Mouse (Mus musculus): ENCODE results near the gene Rpl18.

The Rpl18 gene

GRCm38 (mm10) chr7:45713396-45713795 is 1.9 kb upstream of the Rpl18 start:
- DNase-seq (ENCODE audit: low read depth, low spot score) = no peak

- no peak for DNase-seq (ENCODE audit: low read depth, low spot score)
Observed at GRCm38 (mm10) chr7:45713881-45714520, 1.3 kb upstream of the Rpl18 start.

GRCm38 (mm10) chr7:45714630-45715089 is 597 bp upstream of the Rpl18 start:
- DNase-seq (ENCODE audit: low read depth, low spot score) = peak; percentile 86

- no peak for DNase-seq (ENCODE audit: low read depth, low spot score)
Observed at GRCm38 (mm10) chr7:45715741-45716459, 643 bp downstream of the Rpl18 start.

- no peak for DNase-seq (ENCODE audit: low read depth, low spot score)
Observed at GRCm38 (mm10) chr7:45716460-45716857, 1.2 kb downstream of the Rpl18 start.

GRCm38 (mm10) chr7:45716952-45717917 is 2.0 kb downstream of the Rpl18 start:
- no peak for DNase-seq (ENCODE audit: low read depth, low spot score)

- peak; percentile 99 for DNase-seq (ENCODE audit: low read depth, low spot score)
Observed at GRCm38 (mm10) chr7:45717918-45718297, 2.7 kb downstream of the Rpl18 start, which contains the start of gene Sphk2. Sphk2 (minus strand) TSS chr7:45718002.

- DNase-seq (ENCODE audit: low read depth, low spot score) = no peak
Observed at GRCm38 (mm10) chr7:45718331-45718730, 3.1 kb downstream of the Rpl18 start.

- no peak for DNase-seq (ENCODE audit: low read depth, low spot score)
Observed at GRCm38 (mm10) chr7:45719180-45719579, 3.9 kb downstream of the Rpl18 start.

GRCm38 (mm10) chr7:45719738-45720412 is 4.6 kb downstream of the Rpl18 start:
- no peak for DNase-seq (ENCODE audit: low read depth, low spot score)

- peak; percentile 85 for DNase-seq (ENCODE audit: low read depth, low spot score)
Observed at GRCm38 (mm10) chr7:45720413-45721233, 5.4 kb downstream of the Rpl18 start, which contains the start of gene Fam83e. Fam83e (plus strand) TSS chr7:45721212.

- DNase-seq (ENCODE audit: low read depth, low spot score) = no peak
Observed at GRCm38 (mm10) chr7:45721234-45721571, 5.9 kb downstream of the Rpl18 start.

GRCm38 (mm10) chr7:45721642-45722347 is 6.5 kb downstream of the Rpl18 start:
- DNase-seq (ENCODE audit: low read depth, low spot score) = no peak

- DNase-seq (ENCODE audit: low read depth, low spot score) = no peak
Observed at GRCm38 (mm10) chr7:45722348-45722713, 7.1 kb downstream of the Rpl18 start.

- no peak for DNase-seq (ENCODE audit: low read depth, low spot score)
Observed at GRCm38 (mm10) chr7:45723301-45723700, 8.0 kb downstream of the Rpl18 start.

GRCm38 (mm10) chr7:45723781-45724180 is 8.5 kb downstream of the Rpl18 start:
- no peak for DNase-seq (ENCODE audit: low read depth, low spot score)

GRCm38 (mm10) chr7:45725151-45725550 is 9.9 kb downstream of the Rpl18 start:
- no peak for DNase-seq (ENCODE audit: low read depth, low spot score)

GRCm38 (mm10) chr7:45725713-45726112 is 10.5 kb downstream of the Rpl18 start, which contains the start of gene Spaca4:
Spaca4 (minus strand) TSS chr7:45725813.
- no peak for DNase-seq (ENCODE audit: low read depth, low spot score)

GRCm38 (mm10) chr7:45726419-45726818 is 11.2 kb downstream of the Rpl18 start:
- DNase-seq (ENCODE audit: low read depth, low spot score) = no peak

GRCm38 (mm10) chr7:45727625-45728024 is 12.4 kb downstream of the Rpl18 start:
- DNase-seq (ENCODE audit: low read depth, low spot score) = no peak

Measured in R1 (cell line).